Mouse (Mus musculus): ENCODE measurements at regions not wholly inside any gene's neighbourhood (a gene's known extent, or its start where the extent isn't known, plus 50 kb on each side); places are given as distances from the start of the nearest gene placed in this dataset.

DNA sequence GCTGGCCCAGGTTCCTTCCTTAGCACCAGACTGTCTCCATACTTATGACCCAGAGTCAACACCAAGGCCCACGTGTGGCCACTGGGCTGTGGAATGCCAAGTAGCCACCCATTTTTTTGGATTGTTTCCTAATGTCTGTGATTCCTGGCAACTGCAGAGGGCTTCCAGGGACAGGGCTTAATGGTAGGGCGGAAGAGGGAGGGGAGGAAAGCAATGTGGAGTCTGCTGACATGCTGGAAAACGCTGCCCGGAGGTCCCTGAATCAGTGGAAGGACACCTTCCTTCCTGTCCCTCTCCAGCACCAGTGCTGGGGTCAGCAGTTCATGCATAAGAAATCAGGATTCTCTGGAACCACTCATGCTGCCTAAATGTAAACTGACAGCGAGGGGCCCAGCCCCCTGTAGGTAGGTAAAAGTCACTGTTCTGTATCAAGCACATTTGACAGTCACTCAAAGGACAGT, 90.8 kb downstream of the Iyd start:
- DNase-seq (ENCODE audit: low spot score in 2 of 2) = no peak

GRCm38 (mm10) chr10:3633871-3634496, 93.9 kb downstream of the Iyd start:
- no peak for DNase-seq (ENCODE audit: low spot score in 2 of 2)

DNA sequence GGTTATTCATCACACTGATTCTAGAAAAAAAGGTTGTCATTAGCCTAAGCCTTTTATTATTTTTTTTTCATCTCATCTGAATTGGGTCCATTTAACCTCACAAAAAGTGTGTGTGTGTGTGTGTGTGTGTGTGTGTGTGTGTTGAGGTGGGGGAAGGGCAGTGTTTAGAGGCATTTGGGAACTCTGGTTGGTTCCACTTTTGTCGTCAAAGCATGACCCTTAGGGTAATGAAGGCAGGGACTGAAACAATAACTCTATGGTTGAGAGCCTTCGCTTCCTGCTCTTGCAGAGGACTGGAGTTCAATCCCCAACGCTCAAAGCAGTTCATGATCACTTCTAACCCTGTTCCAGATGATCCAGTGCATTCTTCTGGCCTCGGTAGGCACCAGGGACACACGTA, 96.1 kb upstream of the Plekhg1 start:
- no peak for DNase-seq (ENCODE audit: low spot score in 2 of 2)

DNA sequence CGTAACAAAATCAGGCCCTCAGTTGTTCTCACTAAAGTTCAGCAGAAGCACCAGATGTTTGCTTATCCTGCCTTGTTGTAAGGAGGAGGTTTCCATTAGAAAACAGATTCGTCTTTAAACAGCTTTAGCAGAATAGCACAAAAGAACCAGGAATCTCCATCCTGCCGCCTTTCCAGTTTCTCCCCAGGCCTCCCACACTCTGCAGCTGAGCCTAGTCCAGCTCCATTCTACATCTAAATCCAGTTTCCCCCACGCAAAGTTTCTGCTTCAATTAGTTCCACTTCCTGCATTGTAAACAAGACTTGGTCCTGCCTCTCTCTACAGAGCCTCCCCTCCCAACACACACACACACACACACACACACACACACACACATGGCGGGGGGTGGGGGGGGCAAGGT, 95.1 kb upstream of the Plekhg1 start:
- peak; percentile 16 to 17 for DNase-seq (ENCODE audit: low spot score in 2 of 2)

- no peak for DNase-seq (ENCODE audit: low spot score in 2 of 2)
Observed at GRCm38 (mm10) chr10:3646151-3646910, 93.8 kb upstream of the Plekhg1 start.

DNA sequence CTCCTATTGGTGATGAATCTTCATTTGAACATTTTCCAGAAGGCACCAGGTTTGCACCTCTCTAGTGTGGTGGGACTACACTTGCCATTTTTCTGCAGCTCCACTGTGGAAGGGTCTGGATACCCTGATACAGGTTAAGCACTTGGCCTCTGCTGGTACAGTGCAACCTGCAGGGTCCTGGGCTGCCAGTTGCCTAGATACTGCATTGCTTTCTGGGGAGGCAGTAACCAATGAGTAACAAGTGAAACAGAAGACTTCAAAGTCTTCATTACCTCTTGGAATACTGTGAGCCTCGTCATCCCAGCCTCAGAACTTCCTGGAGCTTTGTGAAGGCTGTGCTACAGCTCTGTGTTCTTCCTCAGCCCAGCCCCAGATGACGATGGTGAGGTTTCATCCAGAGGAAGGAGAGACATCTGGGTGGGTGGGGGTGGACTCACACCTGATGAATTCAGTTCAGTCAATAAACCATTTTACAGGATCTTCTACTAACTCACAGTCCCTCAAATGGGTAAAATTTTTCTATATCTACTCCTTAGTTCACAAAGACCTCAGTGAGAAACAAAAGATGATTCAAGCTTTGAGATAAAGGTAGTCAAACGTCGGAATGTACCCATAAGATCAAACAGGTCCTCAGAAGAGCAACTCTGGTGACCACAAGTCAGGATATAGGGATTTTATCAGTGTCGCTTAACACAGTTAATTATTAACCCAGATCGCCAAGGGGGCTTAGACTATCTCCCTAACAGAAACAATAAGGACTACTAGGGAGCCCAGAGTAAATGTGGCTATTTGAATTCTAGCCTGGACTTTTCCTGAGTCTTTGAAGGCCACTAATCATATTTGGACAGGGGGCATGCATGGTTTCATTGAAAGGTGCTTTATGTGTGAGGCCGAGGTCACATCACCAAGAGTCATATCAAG, 92.1 kb upstream of the Plekhg1 start:
- DNase-seq (ENCODE audit: low spot score in 2 of 2) = no peak

GRCm38 (mm10) chr10:3649983-3650382, 90.2 kb upstream of the Plekhg1 start:
- no peak for DNase-seq (ENCODE audit: low spot score in 2 of 2)

- DNase-seq (ENCODE audit: low spot score in 2 of 2) = no peak
Observed at GRCm38 (mm10) chr10:3650561-3650960, 89.6 kb upstream of the Plekhg1 start.

- DNase-seq (ENCODE audit: low spot score in 2 of 2) = no peak
Observed at GRCm38 (mm10) chr10:3652522-3652921, 87.6 kb upstream of the Plekhg1 start.

DNA sequence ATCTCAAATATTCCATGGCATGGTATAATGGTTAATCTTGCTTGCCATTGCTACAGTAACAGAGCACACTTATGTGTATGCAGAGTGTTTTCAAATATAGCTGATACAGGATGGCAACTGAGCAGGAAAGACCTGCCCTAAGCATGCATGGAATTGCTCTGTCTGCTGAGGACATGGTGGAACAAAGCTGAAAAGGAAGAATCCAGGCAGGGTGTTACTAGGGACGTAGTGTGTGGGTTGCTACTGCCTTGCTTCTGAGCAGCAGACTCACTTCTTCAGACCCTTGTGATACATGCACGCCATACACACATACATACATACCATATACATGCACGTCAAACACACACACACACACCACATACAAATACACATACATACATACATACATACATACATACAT, 84.1 kb upstream of the Plekhg1 start:
- no peak for DNase-seq (ENCODE audit: low spot score in 2 of 2)

DNA sequence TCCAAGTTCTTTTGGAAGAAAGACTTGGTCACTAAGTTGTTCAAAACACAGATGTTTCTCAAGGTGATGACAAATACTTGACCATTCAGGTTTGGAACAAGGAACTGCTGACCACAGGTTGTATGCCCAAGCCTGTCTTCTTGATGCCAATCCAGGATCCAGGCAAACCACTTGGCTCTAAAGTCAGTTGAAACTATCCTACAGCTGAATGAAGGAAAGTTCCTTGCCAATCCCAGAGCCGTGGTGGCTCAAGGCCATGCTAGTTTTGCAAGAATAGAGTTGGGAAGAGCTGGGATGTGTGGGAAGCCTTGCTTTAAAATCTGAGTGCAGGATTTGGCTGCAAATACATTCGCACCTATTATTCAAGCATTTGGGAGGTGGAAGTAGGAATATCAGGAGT, 78.0 kb upstream of the Plekhg1 start:
- no peak for DNase-seq (ENCODE audit: low spot score in 2 of 2)

DNA sequence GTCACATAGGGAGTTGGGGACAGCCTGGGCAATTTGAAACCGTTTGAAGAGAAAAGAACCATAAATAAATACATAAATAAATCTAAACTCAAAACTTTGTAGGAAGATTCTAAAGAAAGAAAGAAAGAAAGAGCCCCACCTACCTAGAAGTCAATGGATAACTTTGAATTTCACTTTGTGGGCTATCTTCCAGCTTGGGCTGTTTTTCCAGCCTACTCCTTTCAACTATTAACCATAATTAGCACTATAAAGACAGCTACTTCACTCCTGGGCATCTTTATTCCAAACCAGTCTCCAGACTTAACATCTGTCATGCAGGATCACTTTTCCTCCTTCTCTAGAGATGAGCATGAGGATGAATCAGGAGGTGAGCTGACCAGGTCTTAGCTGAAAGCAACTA, 77.6 kb upstream of the Plekhg1 start:
- no peak for DNase-seq (ENCODE audit: low spot score in 2 of 2)

DNA sequence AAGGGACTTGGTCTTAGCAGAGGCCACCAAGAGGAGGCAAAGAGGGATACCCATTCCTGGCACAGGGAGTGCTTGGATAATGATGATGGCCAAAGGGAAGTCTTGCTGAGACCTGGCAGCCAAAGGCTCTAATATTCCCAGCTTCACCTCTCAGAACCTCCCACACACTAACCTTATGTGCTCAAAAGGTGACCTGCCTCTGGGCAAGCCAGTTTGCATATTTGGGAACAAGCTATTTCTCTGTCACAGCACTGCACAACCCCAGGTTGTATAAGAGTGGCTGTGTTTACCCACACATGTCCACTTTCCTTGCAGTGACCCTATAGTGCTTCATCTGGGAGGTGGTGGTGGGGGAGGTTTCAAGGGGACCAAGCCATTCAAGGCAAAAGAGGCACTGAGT, 76.9 kb upstream of the Plekhg1 start:
- no peak for DNase-seq (ENCODE audit: low spot score in 2 of 2)

GRCm38 (mm10) chr10:3684481-3684880, 55.7 kb upstream of the Plekhg1 start:
- no peak for DNase-seq (ENCODE audit: low spot score in 2 of 2)
